Mouse (Mus musculus): ENCODE results near the gene Tedc2.

- TF ChIP-seq CTCF (IDR thresholded peaks at IDR 0.05; ENCODE audit: extremely low read depth, insufficient read depth, insufficient read length, insufficient replicate concordance) (no peak), POLR2A (IDR thresholded peaks at IDR 0.05; ENCODE audit: low read depth, low read length) (no peak)
Observed at GRCm38 (mm10) chr17:24199741-24200140, 20.9 kb downstream of the Tedc2 start.
